Mouse (Mus musculus) cortical plate, adult 2 months (tissue): ENCODE data around the gene Kctd2.

ENCODE experiments used
- CTCF ChIP-seq: fragments of 200-500 bp; IDR thresholded peaks from 2 replicates; pipeline ENCODE4 v1.5.1; 2011; ENCODE audit warnings: mild to moderate bottlenecking, control low read depth, low read length; ENCODE audit not compliant: insufficient read depth; ENCODE audit errors: extremely low read depth
- POLR2A ChIP-seq: fragments of 200-500 bp; IDR thresholded peaks from 2 replicates; pipeline ENCODE4 v1.6.1; 2011; ENCODE audit warnings: mild to moderate bottlenecking, low read length, control low read depth; ENCODE audit not compliant: insufficient read depth; ENCODE audit errors: extremely low read depth

DNA sequence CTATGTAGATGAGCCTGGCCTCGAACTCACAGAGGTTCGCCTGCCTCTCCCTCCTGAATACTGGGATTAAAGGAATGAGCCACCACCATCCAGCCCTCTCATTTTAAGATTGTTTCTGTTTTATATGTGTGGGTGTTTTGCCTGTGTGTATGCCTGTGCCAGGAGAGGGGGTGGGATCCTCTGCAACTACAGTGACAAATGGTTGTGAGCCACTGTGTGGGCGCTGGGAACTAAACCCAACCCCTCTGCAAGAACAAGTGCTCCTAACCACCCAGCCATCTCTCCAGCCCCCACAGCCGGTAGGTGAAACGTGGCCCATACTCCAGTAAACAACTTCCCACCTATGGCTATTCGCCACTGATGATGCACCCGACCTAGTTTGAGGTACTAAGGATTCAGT, 28.6 kb upstream of the Kctd2 start:
- TF ChIP-seq CTCF: no peak
- no peak for TF ChIP-seq POLR2A
